Mouse (Mus musculus) heart, adult 2 months (tissue): ENCODE results near the gene LTO1. TPM values are rescaled to one million over a fixed set of nuclear protein-coding genes. Genes with fewer than 3 reads are reported as not detected.

Experiments used
- DNase-seq, 2 experiments: peaks; one replicate each; pipeline ENCODE4 v3.0.0; 2021
- H3K27ac ChIP-seq: fragments of 200-600 bp; 2 replicates; pipeline ENCODE4 v1.8.1; 2022
- H3K27me3 ChIP-seq: fragments of 200-500 bp; 2 replicates; pipeline ENCODE4 v1.6.1; 2012; ENCODE audit warnings: mild to moderate bottlenecking, low read length, inconsistent platforms, mixed read lengths; ENCODE audit not compliant: control insufficient read depth, insufficient read depth
- H3K36me3 ChIP-seq: fragments of 200-500 bp; 2 replicates; pipeline ENCODE4 v1.6.1; 2012; ENCODE audit warnings: low read length, inconsistent platforms; ENCODE audit not compliant: control insufficient read depth, insufficient read depth
- H3K4me1 ChIP-seq: fragments of 200-500 bp; 2 replicates; pipeline ENCODE4 v1.6.1; 2011; ENCODE audit warnings: low read length; ENCODE audit not compliant: control insufficient read depth, insufficient read depth
- H3K4me3 ChIP-seq: fragments of 200-600 bp; 2 replicates; pipeline ENCODE4 v1.8.1; 2022
- H3K79me2 ChIP-seq: fragments of 200-500 bp; replicated peaks from 2 replicates; pipeline ENCODE4 v1.6.1; 2012; ENCODE audit warnings: mild to moderate bottlenecking, inconsistent platforms, low read length, moderate library complexity, mixed read lengths; ENCODE audit not compliant: control insufficient read depth, insufficient read depth
- H3K9ac ChIP-seq: fragments of 200-500 bp; 2 replicates; pipeline ENCODE4 v1.6.1; 2012; ENCODE audit warnings: low read depth, mild to moderate bottlenecking, control low read depth, inconsistent platforms, low read length, mixed read lengths
- CTCF ChIP-seq: fragments of 200-600 bp; IDR thresholded peaks from 2 replicates; pipeline ENCODE4 v1.8.1; 2022; ENCODE audit warnings: antibody characterized with exemption, mild to moderate bottlenecking, moderate library complexity
- EP300 ChIP-seq: fragments of 200-500 bp; IDR thresholded peaks from 2 replicates; pipeline ENCODE4 v1.6.1; 2011; ENCODE audit warnings: low read depth, low read length, control low read depth; ENCODE audit not compliant: insufficient read depth
- POLR2A ChIP-seq: fragments of 200-500 bp; IDR thresholded peaks from 2 replicates; pipeline ENCODE4 v1.6.1; 2011; ENCODE audit warnings: mild to moderate bottlenecking, low read depth, low read length, control low read depth; ENCODE audit not compliant: insufficient read depth
- WGBS: fragments of 180-500 bp; shearing (Covaris S2); methylation state at CpG from one replicate; pipeline ENCODE4 v1.1.7; 2018; 5-methylcytosine and 5-hydroxymethylcytosine counted together
- intact Hi-C: fragments of 180-260 bp; cut with DNase I; formaldehyde crosslinking; loops from one replicate; pipeline ENCODE4 v1.15.1; 2025
- polyA plus RNA-seq: library from polyadenylated mRNA; depleted of rRNA; stranded (reverse); fragments of >200 nt; gene quantifications from 2 replicates; pipeline ENCODE4 v1.2.3, GENCODE M21; 2012; rRNA removed
- total RNA-seq, 2 experiments: library from RNA; stranded (reverse); gene quantifications; 2 replicates each; pipeline ENCODE4 v1.2.3; 2021

Gene LTO1
- total and polyA plus RNA-seq, 3 experiments, result 12.1 to 13.1 (median 12.5) TPM

- peaks cover 9% of the 10 kb centered on the region for H3K4me1 ChIP-seq
- peaks cover 2% of the 10 kb centered on the region; the same call in 1 of the 2 replicates for H3K36me3 ChIP-seq
- H3K79me2 ChIP-seq, result no peaks in the 10 kb centered on the region
- no peak overlapping the region for H3K4me3 ChIP-seq
- intact Hi-C loops, result no loop called here
- DNase-seq, result peak in 1 of 2 experiments; percentile 19
- 59% methylated on average over 8 of the region's 8 CpGs for WGBS
- no peak overlapping the region for H3K27ac ChIP-seq
- TF ChIP-seq CTCF (0 out of 2 replicates have a peak, but pooled peaks have one; percentile 13), POLR2A (no peak), EP300 (no peak)
- H3K9ac ChIP-seq, result no peak overlapping the region
- no peaks in the 10 kb centered on the region for H3K27me3 ChIP-seq
Observed at GRCm38 (mm10) chr7:144970997-144971768, 56.3 kb downstream of the LTO1 start.

DNA sequence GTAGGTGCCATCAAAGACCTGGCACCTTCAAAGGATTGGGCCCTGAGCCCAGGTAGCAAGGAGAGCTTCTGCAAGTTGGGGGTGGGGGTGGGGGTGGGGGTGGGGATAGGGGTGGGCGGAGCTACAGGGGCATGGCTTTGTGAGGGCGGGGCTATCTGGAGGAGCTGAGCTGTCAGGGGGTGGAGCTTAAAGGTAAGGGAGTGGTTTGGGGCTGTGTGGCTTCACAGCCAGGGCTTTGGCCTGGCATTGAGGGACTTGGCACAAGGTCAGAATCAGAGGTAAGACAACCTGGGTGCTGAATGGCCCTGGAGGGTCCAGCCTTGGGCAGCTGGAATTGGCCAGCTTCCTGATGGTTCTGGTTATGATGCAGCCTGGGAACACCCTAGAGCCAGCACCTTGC lies 56.9 kb downstream of the LTO1 start:
- no peak overlapping the region for H3K4me3 ChIP-seq
- no peaks in the 10 kb centered on the region for H3K79me2 ChIP-seq
- no peaks in the 10 kb centered on the region for H3K27me3 ChIP-seq
- H3K4me1 ChIP-seq, result peaks cover 9% of the 10 kb centered on the region
- intact Hi-C loops, result no loop called here
- no peak for DNase-seq
- H3K27ac ChIP-seq, result no peak overlapping the region
- no peak overlapping the region for H3K9ac ChIP-seq
- TF ChIP-seq EP300 (no peak), CTCF (no peak), POLR2A (no peak)
- peaks cover 2% of the 10 kb centered on the region; the same call in 1 of the 2 replicates for H3K36me3 ChIP-seq
- WGBS, result 45% methylated on average over 2 of the region's 2 CpGs

- intact Hi-C loops, result no loop called here
- 23% methylated on average over 8 of the region's 8 CpGs for WGBS
- H3K9ac ChIP-seq, result no peak overlapping the region
- DNase-seq, result peak in 1 of 2 experiments; percentile 56
- peaks cover 2% of the 10 kb centered on the region; the same call in 1 of the 2 replicates for H3K36me3 ChIP-seq
- TF ChIP-seq POLR2A, result no peak
- TF ChIP-seq EP300, result peak; percentile 42; the same call in 1 of the 2 replicates
- peaks cover 9% of the 10 kb centered on the region for H3K4me1 ChIP-seq
- H3K4me3 ChIP-seq, result no peak overlapping the region
- no peaks in the 10 kb centered on the region for H3K79me2 ChIP-seq
- peak overlapping the region; percentile 45 for H3K27ac ChIP-seq
- H3K27me3 ChIP-seq, result no peaks in the 10 kb centered on the region
Observed at GRCm38 (mm10) chr7:144973461-144973860, 58.6 kb downstream of the LTO1 start.

DNA sequence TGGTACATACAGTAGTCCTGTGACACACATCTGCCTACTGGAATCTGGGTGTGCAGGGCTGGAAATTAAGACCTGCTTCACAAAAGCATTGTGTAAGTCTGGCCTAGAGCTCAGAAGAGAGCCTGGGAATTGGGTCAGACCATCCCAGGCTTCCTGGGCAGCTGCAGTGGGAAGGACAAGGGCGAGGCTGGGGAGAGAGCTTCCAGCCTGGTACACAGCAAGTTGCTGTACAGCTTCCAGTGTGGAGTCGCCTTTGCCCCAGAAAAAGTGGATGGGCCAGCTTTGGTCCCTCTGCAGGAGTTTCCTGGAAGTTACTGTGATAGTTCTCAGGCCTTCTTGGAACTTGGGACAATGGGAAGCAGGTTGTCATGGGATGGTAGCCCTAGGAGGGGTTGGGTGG lies 62.2 kb downstream of the LTO1 start:
- TF ChIP-seq CTCF (0 out of 2 replicates have a peak, but pooled peaks have one; percentile 9), EP300 (no peak)
- H3K4me3 ChIP-seq, result no peak overlapping the region
- H3K36me3 ChIP-seq, result peaks cover 2% of the 10 kb centered on the region; the same call in 1 of the 2 replicates
- H3K79me2 ChIP-seq, result no peaks in the 10 kb centered on the region
- no peak overlapping the region for H3K9ac ChIP-seq
- 46% methylated on average over 2 of the region's 2 CpGs for WGBS
- H3K4me1 ChIP-seq, result peaks cover 10% of the 10 kb centered on the region
- intact Hi-C loops, result no loop called here
- no peak for DNase-seq
- 0 out of 2 replicates have a peak overlapping the region, but pooled peaks have one; percentile 12 for H3K27ac ChIP-seq
- H3K27me3 ChIP-seq, result no peaks in the 10 kb centered on the region

- H3K9ac ChIP-seq, result no peak overlapping the region
- no peak overlapping the region for H3K4me3 ChIP-seq
- no peaks in the 10 kb centered on the region for H3K36me3 ChIP-seq
- no peak for TF ChIP-seq EP300
- TF ChIP-seq POLR2A, result no peak
- no peak for TF ChIP-seq CTCF
- H3K4me1 ChIP-seq, result peaks cover 8% of the 10 kb centered on the region
- intact Hi-C loops, result no loop called here
- H3K27ac ChIP-seq, result no peak overlapping the region
- 53% methylated on average over 5 of the region's 5 CpGs for WGBS
- peak in 1 of 2 experiments; percentile 29 for DNase-seq
- no peaks in the 10 kb centered on the region for H3K79me2 ChIP-seq
- H3K27me3 ChIP-seq, result no peaks in the 10 kb centered on the region
Observed at GRCm38 (mm10) chr7:144979814-144980213, 64.9 kb downstream of the LTO1 start.

Other genes with a start within 250 kb of the LTO1 start
- 10 to 100 TPM; 11.1 to 11.7 TPM for gene Ano1, start 163.1 kb upstream of the LTO1 start, total RNA-seq
- 11.7 and 12.5 TPM in 2 replicates for gene Ano1, start 163.1 kb upstream of the LTO1 start, polyA plus RNA-seq
- gene Fgf3, start 77.0 kb upstream of the LTO1 start, total RNA-seq, result not detected
- not detected in 2 replicates for gene Fgf3, start 77.0 kb upstream of the LTO1 start, polyA plus RNA-seq
- gene Fgf4, start 67.7 kb upstream of the LTO1 start, total RNA-seq, result not detected
- not detected in 2 replicates for gene Fgf4, start 67.7 kb upstream of the LTO1 start, polyA plus RNA-seq
- not detected for gene Fgf15, start 18.6 kb upstream of the LTO1 start, total RNA-seq
- not detected in 2 replicates for gene Fgf15, start 18.6 kb upstream of the LTO1 start, polyA plus RNA-seq
- gene Ccnd1, start 24.8 kb downstream of the LTO1 start, total RNA-seq, result 10 to 100 TPM; 28.3 to 43.6 TPM
- gene Ccnd1, start 24.8 kb downstream of the LTO1 start, polyA plus RNA-seq, result 27.3 and 31.4 TPM in 2 replicates